Mouse (Mus musculus) heart, embryonic 14.5 days (tissue): ENCODE measurements around the gene Fgfr2. TPM values are rescaled to one million over a fixed set of nuclear protein-coding genes. Genes with fewer than 3 reads are reported as not detected.
A peak's percentile ranks its signal among the peaks of the same experiment; 100 is the strongest.

Experiments
- ATAC-seq: fragments of 200-750 bp; cut with Nextera tagmentation; 2 replicates; pipeline ENCODE4 v1.8.0; 2017; ENCODE audit warnings: low read depth, moderate TSS enrichment; ENCODE audit not compliant: insufficient number of reproducible peaks, insufficient read depth, low FRiP score
- H3K27ac ChIP-seq, 2 experiments: fragments of 200-500 bp in 1 of 2; fragments of 300-500 bp in 1 of 2; sonication (generic) in 1 of 2; replicated peaks in 1 of 2; 2 replicates each; pipeline ENCODE4 v1.5.1; 2012 to 2014; ENCODE audit warnings: low read depth in 2 of 2, low read length in 2 of 2, control low read depth in 1 of 2, mild to moderate bottlenecking in 1 of 2, mixed read lengths in 1 of 2; ENCODE audit not compliant: control insufficient read depth in 1 of 2, insufficient read depth in 1 of 2
- H3K27me3 ChIP-seq: fragments of 300-500 bp; sonication (generic); 2 replicates; pipeline ENCODE4 v1.6.1; 2014; ENCODE audit warnings: mild to moderate bottlenecking, low read length, control low read depth; ENCODE audit not compliant: control insufficient read depth, insufficient read depth
- H3K36me3 ChIP-seq: fragments of 300-500 bp; sonication (generic); 2 replicates; pipeline ENCODE4 v1.6.1; 2014; ENCODE audit warnings: mild to moderate bottlenecking, control low read depth, low read length, mixed read lengths; ENCODE audit not compliant: control insufficient read depth, insufficient read depth
- H3K4me1 ChIP-seq, 2 experiments: fragments of 200-500 bp in 1 of 2; fragments of 300-500 bp in 1 of 2; sonication (generic) in 1 of 2; 2 replicates each; pipeline ENCODE4 v1.6.1; 2012 to 2014; ENCODE audit warnings: low read length in 2 of 2, control low read depth in 1 of 2, mixed read lengths in 1 of 2; ENCODE audit not compliant: control insufficient read depth in 2 of 2, insufficient read depth in 2 of 2
- H3K4me2 ChIP-seq: fragments of 300-500 bp; sonication (generic); 2 replicates; pipeline ENCODE4 v1.6.1; 2014; ENCODE audit warnings: mild to moderate bottlenecking, low read length
- H3K4me3 ChIP-seq, 2 experiments: fragments of 200-500 bp in 1 of 2; fragments of 300-500 bp in 1 of 2; sonication (generic) in 1 of 2; 2 replicates each; pipeline ENCODE4 v1.5.1; 2012 to 2014; ENCODE audit warnings: low read length in 2 of 2, mild to moderate bottlenecking in 2 of 2, control low read depth in 1 of 2, low read depth in 1 of 2, moderate library complexity in 1 of 2; ENCODE audit not compliant: control insufficient read depth in 1 of 2, insufficient read depth in 1 of 2
- H3K9ac ChIP-seq: fragments of 300-500 bp; sonication (generic); 2 replicates; pipeline ENCODE4 v1.6.1; 2014; ENCODE audit warnings: mild to moderate bottlenecking, low read length
- H3K9me3 ChIP-seq: fragments of 300-500 bp; sonication (generic); 2 replicates; pipeline ENCODE4 v1.6.1; 2016; ENCODE audit warnings: low read length, control low read depth; ENCODE audit not compliant: control insufficient read depth
- WGBS: fragments of 180-500 bp; shearing (Covaris S2); extraction: QIAGEN DNeasy Blood & Tissue Kit; methylation state at CpG from one replicate; pipeline ENCODE4 v1.1.7; 2014; 5-methylcytosine and 5-hydroxymethylcytosine counted together
- polyA plus RNA-seq: library from polyadenylated mRNA; unstranded; fragments of >200 nt; fragmentation: Nextera tagmentation; extraction: Ambion mirVana; gene quantifications from 2 replicates; pipeline ENCODE4 v1.2.1, GENCODE M21; 2014

Fgfr2 gene
- polyA plus RNA-seq, 1 experiment from 2014 or later: 22.4 TPM

DNA sequence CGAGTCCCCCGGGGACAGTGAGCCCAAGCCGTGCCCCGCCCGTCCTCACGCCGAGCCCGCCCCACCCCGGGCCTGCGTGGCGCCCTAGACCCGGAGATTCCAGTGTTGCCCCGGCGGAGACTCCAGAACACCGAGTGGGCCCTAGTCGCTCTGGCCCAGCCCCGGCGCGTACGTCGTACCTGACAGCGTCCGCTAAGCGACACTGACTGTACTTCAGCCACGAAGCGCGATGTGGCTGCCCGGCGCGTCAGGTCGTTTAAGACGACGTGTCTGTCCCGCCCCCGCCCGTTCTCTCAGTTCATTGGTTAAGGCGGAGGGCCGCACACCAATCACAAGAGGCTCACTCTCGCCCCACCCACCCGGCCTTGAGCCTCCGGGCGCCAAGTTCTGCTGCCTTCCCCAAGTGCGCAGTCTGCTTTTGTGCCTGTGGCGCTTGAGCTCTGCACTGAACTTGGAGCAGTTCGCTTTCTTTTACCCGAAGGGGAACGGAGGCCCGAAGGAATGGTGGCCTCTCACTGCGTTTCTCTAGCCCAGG lies 547.0 kb downstream of the Fgfr2 start, which contains the start of gene Oat:
Gene Oat, minus strand, starts transcription at position 283 of the 535 bp plus-strand sequence.
- peak within 1 kb of the TSS; percentile 93 to 97 for H3K27ac ChIP-seq
- peaks cover 2 to 30% of the 10 kb centered on the region in 2 experiments for H3K4me1 ChIP-seq
- H3K27me3 ChIP-seq: no peaks in the 10 kb centered on the region
- whole genome bisulfite sequencing: 1% methylated on average over 49 of the region's 49 CpGs
- H3K4me3 ChIP-seq: peak within 1 kb of the TSS; percentile 58 to 86
- H3K4me2 ChIP-seq: peak within 1 kb of the TSS; percentile 70
- no peaks in the 10 kb centered on the region for H3K36me3 ChIP-seq
- peak; percentile 97 for ATAC-seq
- H3K9ac ChIP-seq: peak within 1 kb of the TSS; percentile 78
- H3K9me3 ChIP-seq: no peaks in the 10 kb centered on the region

DNA sequence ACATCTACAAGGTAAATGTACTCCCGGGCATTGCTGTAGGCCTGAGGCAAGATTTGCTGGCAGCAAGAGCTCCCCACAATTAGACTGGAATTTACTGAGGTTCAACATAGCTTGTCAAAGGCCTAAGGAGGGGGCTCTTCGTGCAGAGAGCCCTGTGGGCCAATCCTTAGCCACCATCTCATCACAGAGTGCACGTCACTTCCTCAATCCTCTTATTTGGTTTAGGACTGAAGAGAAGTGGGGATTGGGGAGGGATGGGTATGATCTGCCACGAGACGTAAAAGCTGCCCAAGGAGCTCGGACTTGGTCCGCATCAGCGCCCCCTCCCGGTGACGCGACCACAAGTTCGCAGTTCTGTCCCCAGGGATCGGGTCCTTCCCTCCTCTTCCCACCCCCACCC lies 547.5 kb downstream of the Fgfr2 start:
- Histone ChIP-seq H3K9ac (peak overlapping the region; percentile 78), H3K36me3 (no peaks in the 10 kb centered on the region), H3K9me3 (no peaks in the 10 kb centered on the region), H3K4me3 (peak overlapping the region; percentile 58 to 86), H3K4me1 (peaks cover 2 to 32% of the 10 kb centered on the region in 2 experiments), H3K27me3 (no peaks in the 10 kb centered on the region), H3K27ac (peak overlapping the region; percentile 61 to 93), H3K4me2 (peak overlapping the region; percentile 70)
- peak; percentile 86 for ATAC-seq
- WGBS: 0% methylated on average over 7 of the region's 13 CpGs

DNA sequence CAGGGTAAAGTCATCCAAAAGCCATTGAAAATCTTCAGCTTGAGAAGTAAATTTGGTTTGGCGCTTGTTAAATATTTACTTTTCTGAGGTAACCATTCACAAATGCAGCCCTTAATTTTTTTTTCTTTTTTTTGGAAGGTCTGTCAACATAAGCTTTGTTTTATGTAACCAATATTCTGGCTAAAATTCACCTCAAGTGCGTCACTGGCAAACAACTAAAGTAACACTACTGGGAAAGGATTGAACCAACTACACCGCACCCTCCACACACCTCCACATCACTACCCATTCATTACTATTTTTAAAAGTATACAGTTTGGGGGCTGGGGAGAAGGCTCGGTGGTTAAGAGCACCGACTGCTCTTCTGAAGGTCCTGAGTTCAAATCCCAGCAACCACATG lies 548.5 kb downstream of the Fgfr2 start:
- WGBS: 91% methylated on average over 5 of the region's 5 CpGs
- Histone ChIP-seq H3K4me1 (peaks cover 9 to 41% of the 10 kb centered on the region in 2 experiments), H3K27me3 (no peaks in the 10 kb centered on the region), H3K4me2 (peak overlapping the region; percentile 70; the same call in 1 of the 2 replicates), H3K9ac (no peak overlapping the region), H3K27ac (no peak overlapping the region), H3K4me3 (no peak overlapping the region), H3K36me3 (peaks cover 4% of the 10 kb centered on the region), H3K9me3 (no peaks in the 10 kb centered on the region)
- ATAC-seq: no peak

DNA sequence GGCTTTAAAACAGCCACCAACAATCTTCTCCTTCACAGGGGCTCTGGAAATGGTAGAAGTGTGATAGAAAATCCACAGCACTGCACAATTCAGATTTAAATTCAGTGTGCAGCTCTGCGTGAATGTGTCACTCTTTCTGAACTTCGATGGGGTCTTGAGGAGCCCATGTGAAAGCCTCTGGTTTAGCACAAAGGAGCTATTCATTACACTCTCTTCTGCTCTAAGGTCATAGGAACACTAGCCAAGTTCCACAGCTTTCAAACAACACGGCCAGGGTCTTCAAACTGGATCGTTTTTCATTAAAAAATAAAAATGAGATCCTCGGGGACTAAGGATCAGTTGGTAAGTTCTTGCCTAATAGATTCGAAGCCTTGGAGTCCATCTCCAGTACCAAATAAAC lies 549.9 kb downstream of the Fgfr2 start:
- Histone ChIP-seq H3K27me3 (no peaks in the 10 kb centered on the region), H3K9me3 (no peaks in the 10 kb centered on the region), H3K4me2 (no peak overlapping the region), H3K4me1 (peaks cover 11 to 46% of the 10 kb centered on the region in 2 experiments), H3K4me3 (no peak overlapping the region), H3K27ac (0 out of 4 replicates have a peak overlapping the region, but pooled peaks of 1 of the 2 experiments have one; percentile 34), H3K36me3 (peaks cover 18% of the 10 kb centered on the region), H3K9ac (no peak overlapping the region)
- 71% methylated on average over 6 of the region's 6 CpGs for WGBS
- no peak for ATAC-seq

DNA sequence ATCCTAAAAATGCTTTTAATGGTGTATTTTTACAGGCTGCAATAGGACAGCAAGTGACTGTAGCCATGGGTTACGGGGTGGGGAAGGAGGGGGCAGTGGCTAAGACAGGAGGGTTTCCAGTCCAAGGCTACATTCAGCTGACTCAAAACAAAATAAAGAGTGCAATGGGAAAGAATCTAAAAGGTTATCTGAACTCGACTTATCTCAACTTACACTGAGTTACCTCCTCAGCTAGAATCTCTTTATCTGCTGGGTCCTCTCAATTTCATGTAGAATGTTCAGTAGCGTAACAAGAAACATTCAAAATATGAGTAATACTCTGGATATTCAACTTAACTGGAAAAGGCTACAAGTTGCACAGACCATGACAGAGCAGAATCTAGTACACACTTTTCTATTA lies 550.4 kb downstream of the Fgfr2 start:
- 0 out of 2 replicates have a peak overlapping the region, but pooled peaks have one; percentile 16 for H3K4me2 ChIP-seq
- H3K36me3 ChIP-seq: peaks cover 23% of the 10 kb centered on the region
- H3K27me3 ChIP-seq: no peaks in the 10 kb centered on the region
- peaks cover 11 to 46% of the 10 kb centered on the region in 2 experiments for H3K4me1 ChIP-seq
- no peaks in the 10 kb centered on the region for H3K9me3 ChIP-seq
- no peak overlapping the region for H3K9ac ChIP-seq
- H3K4me3 ChIP-seq: no peak overlapping the region
- WGBS: 65% methylated on average over 3 of the region's 3 CpGs
- no peak for ATAC-seq
- H3K27ac ChIP-seq: peak overlapping the region in 1 of 2 experiments; percentile 34; a peak in 1 of 4 replicates

GRCm38 (mm10) chr7:132571481-132571880 lies 551.7 kb downstream of the Fgfr2 start:
- ATAC-seq: no peak
- Histone ChIP-seq H3K36me3 (peaks cover 36% of the 10 kb centered on the region), H3K4me1 (peaks cover 11 to 41% of the 10 kb centered on the region in 2 experiments), H3K4me2 (peak overlapping the region; percentile 29), H3K9ac (peak overlapping the region; percentile 30; the same call in 1 of the 2 replicates), H3K27ac (peak overlapping the region in 1 of 2 experiments; percentile 33; a peak in 2 of 4 replicates), H3K4me3 (no peak overlapping the region), H3K27me3 (no peaks in the 10 kb centered on the region), H3K9me3 (no peaks in the 10 kb centered on the region)
- WGBS: 62% methylated on average over 8 of the region's 8 CpGs

DNA sequence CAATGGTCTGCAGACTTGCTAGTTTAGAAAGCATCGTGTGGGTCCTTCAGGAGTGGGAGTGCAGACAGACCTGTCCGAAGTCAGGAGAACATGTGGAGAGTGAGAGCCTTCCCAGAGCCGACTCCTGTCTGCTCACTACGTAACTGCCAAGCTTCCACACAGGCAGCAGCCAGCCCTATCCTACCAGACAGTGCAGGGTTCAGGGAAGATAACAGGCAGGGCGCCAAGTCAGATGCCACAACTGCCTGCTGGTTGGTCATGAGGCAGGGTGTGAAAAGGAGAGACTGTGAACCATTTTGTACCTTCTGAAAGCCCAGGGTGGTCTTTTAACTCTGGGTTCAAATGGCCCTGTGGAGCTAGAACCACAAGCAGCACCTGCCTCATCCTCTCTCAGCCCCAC lies 553.1 kb downstream of the Fgfr2 start:
- H3K9ac ChIP-seq: no peak overlapping the region
- H3K27me3 ChIP-seq: no peaks in the 10 kb centered on the region
- 29% methylated on average over 5 of the region's 5 CpGs for WGBS
- H3K27ac ChIP-seq: peak overlapping the region; percentile 61 to 70
- no peaks in the 10 kb centered on the region for H3K9me3 ChIP-seq
- H3K36me3 ChIP-seq: peaks cover 45% of the 10 kb centered on the region
- no peak overlapping the region for H3K4me3 ChIP-seq
- peaks cover 13 to 36% of the 10 kb centered on the region in 2 experiments for H3K4me1 ChIP-seq
- ATAC-seq: peak; percentile 77
- peak overlapping the region; percentile 23 for H3K4me2 ChIP-seq
